Mouse (Mus musculus) gastrocnemius, postnatal 36 days (tissue): ENCODE results near the gene Tmco1. TPM values are rescaled to one million over a fixed set of nuclear protein-coding genes. Genes with fewer than 3 reads are reported as not detected.

Source experiments
- DNase-seq, 2 experiments: peaks; one replicate each; pipeline ENCODE4 v3.0.0; 2022
- intact Hi-C: fragments of 180-260 bp; cut with DNase I; formaldehyde crosslinking; loops from one replicate; pipeline ENCODE4 v1.15.1; 2025
- total RNA-seq, 2 experiments: library from RNA; stranded (reverse); gene quantifications; 2 replicates each; pipeline ENCODE4 v1.2.3; 2021

The Tmco1 gene
- total RNA-seq, 2 experiments from 2014 or later, result 28.7 to 34.9 TPM

DNA sequence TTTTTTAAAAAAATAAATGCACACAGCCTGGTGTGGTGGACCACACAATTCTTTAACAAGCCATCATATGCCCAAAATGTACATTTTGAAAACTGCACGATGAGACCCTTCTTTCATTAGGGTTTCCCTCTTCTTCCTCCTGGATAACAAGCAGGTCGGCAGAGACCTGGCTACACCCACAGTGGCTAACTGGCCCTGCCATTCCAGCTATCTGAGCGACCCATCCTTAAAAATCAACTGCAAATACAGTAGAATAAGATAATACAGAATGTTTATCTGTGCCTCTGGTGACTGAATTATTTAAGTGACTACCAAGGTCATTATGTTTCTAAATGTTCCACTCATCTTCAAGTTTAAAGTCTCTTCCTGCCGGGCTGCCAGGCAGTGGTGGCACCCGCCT lies 25.4 kb upstream of the Tmco1 start:
- no peak for DNase-seq
- intact Hi-C loops, result no loop called here

DNA sequence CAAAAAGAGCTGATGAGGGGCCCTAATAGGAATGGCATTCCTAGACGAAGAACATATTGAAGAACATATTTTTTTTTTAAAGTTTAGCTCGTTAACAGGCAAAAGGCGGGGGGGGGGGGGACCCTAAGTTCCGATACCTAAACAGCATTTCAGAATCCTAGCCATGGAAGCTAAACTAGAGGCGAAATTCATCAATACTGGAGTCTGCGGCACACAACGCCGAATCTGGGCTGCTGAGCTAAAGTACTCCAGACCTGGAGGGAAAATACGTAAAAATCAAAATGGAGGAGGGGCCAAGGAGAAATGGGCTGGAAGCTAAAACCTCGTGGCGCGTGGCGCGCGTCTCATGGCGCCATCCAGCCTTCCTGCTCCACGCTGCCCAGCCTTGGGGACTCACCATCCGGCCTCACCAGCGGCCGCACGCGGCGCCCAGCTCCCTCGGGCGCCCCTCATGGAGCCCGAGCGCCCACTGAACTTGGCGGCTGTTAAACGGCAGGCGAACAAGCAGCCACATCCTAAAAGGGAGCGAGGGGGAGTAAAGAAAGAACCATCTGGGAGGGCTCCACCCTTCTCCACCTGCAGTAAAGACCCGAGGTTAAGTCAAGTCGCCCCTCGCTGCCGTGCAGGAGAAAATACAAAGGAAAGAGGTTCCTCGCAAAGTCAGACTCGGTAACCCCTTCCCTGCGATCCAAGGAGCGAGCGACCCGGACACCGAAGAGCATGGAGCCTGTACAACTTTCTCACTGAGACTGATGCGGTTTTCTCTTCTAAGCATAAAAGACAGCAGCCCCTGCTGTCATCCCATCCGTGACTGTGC lies 24.5 kb upstream of the Tmco1 start:
- intact Hi-C loops, result no loop called here
- no peak for DNase-seq

DNA sequence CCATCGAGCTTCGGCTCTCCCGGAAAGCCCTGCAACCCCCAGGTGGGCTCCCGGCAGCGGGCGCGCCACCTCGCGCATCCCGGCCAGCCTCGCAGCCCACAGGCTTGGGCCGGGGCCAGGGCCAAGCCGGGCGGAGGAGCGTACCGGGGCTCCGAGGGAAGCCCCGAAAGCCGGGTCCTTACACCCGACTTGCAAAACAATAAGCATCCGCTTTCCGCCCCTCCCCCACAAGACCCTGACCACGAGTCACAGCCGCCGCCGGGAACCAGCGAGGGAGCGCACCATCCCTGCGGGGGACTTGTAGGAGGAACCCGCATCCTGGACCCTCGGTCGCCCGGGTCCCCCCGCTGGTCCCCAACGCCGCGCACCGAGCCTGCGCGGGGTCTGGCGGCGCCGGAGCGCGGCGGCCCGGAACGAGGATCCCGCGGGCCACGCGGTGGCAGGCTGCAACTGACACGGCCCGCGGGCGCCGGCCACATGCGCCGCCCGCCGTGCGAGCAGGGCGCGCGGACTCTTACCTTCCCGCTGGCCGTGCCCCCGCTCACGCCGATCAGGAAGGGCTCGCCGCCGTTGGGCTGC lies 23.8 kb upstream of the Tmco1 start:
- peak in 1 of 2 experiments; percentile 31 for DNase-seq
- intact Hi-C loops, result no loop called here

DNA sequence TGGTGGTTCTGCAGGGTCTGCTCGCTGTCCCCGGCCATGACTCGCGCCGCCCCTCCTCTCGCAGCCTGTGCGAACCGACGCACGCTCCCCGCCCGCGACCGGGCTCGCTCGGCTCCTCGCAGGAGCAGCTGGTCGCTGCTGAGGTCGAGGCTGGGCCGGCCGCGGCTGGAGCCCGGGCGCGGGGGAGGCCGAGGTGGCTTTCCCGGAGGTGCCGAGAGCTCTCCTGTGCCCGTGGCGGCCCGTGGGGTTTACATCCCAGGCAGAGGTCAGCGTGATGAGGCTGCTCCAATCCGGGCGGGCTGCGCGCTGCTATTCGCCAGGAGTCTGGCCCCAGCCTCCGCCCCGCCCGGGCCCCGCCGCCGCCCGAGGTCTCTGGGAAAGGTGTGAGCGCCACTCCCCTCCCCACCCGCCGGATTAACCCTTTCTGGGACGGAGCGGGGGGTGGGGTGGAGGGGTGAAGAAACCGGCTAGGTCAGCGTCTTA lies 23.3 kb upstream of the Tmco1 start:
- peak; percentile 69 to 79 for DNase-seq
- intact Hi-C loops, result loop anchor here (1.0 kb wide), 1 partner anchor 23 kb away; the partner anchor contains the start of gene Tmco1

DNA sequence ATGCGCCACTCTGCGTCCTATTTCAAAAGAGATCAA lies 23.0 kb upstream of the Tmco1 start, which contains the start of gene Uck2:
Gene Uck2 (minus strand): TSS at position 1 of the 36 bp plus-strand sequence.
- intact Hi-C loops, result loop anchor here (1.0 kb wide), 1 partner anchor 23 kb away; the partner anchor contains the start of gene Tmco1
- DNase-seq, result no peak

DNA sequence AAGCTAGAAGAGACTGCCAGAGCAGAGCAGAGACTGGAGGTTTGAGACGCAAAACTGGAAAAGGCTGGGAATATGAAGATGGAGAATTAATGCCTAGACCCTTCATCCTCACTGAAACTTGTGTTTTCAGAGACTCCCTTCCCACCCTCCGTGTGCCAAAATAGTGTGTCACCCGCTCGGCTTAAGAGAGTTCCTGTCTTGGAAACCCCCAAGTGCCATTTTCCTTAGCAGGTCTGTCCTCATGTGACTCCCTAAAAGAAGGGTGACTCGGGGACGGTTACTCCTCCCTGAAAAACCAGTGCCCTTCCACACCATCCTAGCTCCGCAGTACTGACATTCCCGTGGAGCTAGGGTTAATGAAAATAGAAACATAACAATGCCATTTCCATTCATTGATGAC lies 22.8 kb upstream of the Tmco1 start:
- intact Hi-C loops, result loop anchor here (1.0 kb wide), 1 partner anchor 23 kb away; the partner anchor contains the start of gene Tmco1

DNA sequence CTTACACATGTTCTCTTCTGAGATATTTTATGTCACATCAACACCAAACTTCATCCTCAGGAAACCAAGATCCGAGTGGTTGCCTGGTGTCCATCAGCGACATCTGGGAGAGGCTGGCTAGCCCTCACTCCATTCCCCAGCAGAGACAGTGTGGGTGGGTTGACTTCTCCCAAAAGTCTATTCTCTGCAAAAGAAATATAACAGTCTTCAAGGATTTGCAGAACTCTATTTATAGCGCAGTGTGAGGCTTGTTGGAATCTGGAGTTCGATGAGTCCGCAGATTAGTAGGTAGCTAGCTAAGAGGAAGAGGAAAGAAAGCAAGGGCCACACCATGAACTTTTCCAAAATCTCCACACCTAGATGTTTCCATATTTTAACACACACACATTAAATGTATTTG lies 21.0 kb upstream of the Tmco1 start:
- intact Hi-C loops, result no loop called here
- DNase-seq, result no peak

More for the DNA sequence above, 22.8 kb upstream of the Tmco1 start:
- DNase-seq, result no peak

DNA sequence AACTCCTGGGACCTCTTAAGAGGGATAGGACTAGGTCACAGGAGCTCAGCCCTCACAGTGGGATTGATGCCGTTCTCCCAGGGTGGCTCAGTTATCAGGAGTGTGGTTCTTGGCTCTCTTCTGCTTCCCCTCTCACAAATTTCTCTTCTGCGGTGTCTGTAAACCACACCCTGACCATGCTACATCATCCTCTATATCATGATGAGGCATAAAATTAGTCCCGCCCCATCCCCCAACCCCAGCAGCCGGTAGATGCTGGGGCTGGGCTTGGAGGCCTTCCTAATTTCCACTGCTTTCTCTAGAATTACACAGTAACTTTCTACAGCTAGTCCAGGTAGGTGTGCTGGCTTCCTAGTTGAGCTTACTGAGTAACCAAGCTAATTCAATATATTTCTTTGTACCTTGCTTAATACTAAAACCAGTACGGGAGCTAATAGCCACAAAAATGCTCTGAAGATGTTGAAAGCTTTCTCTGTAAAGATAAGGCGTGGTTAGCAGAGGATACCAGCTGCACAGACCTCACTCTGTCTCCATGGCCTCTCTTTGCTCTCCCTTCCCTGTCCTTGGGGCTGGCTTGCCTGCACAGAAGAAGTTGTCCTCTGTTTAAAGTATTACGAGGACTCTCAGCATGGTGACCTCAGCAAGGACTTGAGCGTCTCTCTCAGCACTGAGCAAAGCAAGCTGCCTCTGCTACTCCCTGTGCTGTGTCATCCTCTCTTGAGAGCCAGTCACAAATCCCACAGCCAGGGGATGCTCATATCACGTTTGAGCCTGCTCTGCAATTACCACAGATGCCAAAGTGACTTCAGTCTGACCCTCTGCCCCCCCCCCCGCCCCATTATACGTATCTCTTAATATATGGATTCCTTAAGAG lies 19.3 kb upstream of the Tmco1 start:
- no peak for DNase-seq
- intact Hi-C loops, result no loop called here

DNA sequence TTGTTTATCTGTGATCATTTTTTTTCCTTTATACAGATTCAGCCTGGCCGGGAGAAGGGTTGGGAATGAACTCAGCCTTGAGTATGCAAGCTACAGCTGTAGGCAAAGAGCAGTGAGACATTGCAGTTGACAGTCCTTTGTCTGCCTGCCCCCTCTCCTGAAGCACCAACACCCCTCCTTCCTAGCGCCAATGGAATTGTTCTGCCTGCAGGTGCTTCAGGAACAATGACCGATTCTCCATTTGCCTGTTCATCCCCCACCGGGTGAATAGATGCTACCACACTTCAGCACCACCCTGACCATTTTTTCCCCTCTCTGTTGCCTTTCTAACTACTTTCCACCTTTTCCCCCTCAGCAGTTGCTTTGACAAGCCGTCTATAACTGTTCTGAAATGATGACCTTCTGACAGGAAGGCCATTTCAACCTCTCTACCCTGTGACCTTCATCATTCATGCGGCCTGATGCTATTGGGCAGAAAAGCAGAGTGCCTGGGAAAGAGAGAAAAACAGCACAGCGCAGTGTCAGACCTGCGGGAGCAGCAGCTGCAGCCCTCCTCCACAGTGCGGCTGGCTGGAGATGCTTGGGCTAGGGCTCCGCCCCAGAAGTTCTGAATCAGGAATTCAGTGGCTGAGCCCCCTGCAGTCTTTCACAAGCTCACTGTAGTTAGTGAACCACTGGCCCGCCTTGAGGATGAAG lies 18.5 kb upstream of the Tmco1 start:
- intact Hi-C loops, result no loop called here
- DNase-seq, result no peak

DNA sequence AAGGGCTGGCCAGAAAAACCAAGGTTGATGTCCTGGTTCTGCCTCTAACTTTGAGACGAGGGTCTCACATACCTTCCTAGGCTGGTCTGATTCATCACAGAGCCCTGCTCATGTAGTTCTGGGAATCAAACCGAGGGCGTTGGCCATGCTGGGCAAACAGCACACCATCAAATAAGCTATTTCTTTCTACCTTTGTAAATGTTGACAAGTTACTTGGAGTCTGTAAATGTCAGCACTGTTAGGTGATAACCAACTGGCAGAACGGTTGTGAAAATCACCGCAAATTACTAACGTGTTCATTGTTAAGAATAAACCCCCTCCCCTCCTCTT lies 17.9 kb upstream of the Tmco1 start:
- intact Hi-C loops, result no loop called here
- no peak for DNase-seq

DNA sequence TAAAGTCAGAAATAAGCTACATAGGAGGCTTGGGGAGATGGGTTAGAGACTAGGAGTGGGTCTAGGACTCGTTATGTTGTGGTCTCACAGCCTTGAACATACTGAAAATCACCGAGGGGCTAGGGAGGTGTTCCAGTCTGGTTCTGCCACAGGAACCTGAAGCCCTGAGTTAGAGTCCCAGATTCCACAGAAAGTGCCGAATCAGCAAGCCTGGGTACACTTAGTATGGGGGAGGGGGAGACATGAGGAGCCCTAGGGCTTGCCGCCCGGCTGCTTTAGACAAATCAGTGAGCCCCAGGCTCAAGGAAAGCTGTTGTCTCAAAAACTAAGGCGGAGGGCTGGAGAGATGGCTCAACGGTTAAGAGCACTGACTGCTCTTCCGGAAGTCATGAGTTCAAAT lies 16.6 kb upstream of the Tmco1 start:
- DNase-seq, result no peak
- intact Hi-C loops, result no loop called here

DNA sequence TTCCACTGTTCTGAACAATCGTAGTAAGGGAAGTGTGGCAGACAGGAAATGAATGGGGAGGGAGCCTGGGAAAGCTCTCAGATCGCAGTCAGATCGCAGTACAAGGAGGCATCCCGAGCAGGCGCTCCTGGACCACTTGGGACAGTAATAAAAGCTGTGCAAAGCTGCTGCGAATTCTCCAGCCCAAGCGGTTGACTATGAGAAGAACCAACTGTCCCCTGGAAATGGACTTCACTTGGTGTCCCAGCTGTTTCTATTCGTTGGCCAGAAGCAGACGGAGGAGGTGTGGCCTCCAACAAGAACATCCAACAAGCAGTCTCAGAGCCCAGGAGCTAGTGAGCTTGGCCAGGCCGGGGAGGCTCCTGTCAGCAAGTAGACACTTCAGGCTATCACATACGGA lies 15.7 kb upstream of the Tmco1 start:
- intact Hi-C loops, result no loop called here
- DNase-seq, result peak in 1 of 2 experiments; percentile 27

DNA sequence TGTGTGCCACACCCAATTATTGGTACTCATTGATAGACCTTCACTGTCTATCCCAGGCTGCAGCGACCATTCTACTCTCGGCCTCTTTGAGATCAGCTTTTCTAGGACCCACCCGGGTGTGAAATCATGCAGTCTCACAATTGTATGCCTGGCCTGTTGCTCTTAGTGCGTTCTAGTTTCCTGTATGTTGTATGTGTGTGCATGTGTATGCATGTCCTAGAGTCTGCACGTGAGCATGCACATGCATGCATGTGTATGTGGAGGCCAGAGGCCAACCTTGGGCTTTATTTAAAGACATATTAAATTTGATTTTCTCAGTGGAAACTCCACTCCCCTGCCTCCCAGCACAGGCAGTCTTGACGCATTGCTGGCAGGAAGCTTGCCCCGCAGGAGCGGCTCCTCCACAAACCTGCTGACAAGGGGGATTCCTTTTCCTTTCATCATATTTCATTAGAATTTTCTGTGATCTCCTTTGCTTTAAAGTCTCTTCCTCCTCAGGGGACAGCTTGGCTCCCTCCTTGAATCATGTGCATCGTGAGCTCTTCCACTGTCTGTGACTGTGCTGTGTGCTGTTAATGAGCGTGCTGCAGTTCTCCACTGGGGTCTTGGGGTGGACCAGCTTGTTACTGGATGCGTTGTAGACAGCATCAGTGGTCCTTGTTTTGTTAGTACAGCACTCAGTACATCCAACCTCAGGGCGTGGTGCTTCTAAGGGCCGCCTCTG lies 12.3 kb upstream of the Tmco1 start:
- no peak for DNase-seq
- intact Hi-C loops, result no loop called here

DNA sequence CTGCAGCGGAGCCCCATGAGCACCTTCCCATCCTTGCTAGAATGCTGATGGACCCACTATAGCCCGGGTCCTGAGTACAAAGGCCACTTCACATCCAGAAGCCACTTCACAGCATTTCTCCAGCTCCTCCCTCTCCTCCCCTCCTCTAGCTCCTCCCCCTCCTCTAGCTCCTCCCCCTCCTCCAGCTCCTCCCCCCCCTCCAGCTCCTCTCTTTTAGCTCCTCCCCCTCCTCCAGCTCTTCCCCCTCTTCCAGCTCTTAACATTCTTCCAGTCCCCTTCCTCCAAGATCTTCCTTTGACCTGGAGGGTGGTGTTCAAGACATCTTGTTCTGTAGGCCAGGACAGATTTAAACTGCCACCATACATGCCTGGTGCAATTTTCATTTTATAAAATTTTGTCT lies 8.1 kb upstream of the Tmco1 start:
- intact Hi-C loops, result no loop called here
- DNase-seq, result no peak

DNA sequence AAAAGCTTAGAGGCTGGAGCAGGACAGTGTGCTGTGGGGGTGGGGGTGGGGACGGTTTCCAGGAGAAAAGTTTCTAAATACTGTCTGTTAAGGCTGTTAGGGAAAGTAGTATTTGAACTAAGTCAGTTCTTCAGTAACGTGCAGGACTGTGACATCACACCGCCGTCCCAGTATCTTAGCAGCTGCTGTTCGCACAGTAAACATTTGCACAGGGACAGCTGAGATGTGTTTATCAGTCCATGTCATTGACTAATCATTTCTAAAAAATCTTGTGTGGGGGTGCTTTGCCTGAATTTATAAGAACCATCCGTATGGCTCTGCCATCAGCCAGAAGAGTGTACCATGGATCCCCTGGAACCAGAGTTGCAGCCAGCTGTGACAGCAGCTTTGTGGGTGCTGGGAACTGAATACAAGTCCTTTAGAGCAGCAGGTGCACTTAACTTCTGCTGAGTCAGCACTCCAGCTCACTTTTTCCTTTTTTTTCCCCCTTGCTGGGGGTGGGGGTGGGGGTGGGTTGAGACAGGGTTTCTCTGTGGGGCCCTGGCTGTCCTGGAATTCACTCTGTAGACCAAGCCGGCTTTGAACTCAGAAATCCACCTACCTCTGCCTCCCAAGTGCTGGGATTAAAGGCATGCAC lies 2.6 kb upstream of the Tmco1 start:
- intact Hi-C loops, result no loop called here
- no peak for DNase-seq

DNA sequence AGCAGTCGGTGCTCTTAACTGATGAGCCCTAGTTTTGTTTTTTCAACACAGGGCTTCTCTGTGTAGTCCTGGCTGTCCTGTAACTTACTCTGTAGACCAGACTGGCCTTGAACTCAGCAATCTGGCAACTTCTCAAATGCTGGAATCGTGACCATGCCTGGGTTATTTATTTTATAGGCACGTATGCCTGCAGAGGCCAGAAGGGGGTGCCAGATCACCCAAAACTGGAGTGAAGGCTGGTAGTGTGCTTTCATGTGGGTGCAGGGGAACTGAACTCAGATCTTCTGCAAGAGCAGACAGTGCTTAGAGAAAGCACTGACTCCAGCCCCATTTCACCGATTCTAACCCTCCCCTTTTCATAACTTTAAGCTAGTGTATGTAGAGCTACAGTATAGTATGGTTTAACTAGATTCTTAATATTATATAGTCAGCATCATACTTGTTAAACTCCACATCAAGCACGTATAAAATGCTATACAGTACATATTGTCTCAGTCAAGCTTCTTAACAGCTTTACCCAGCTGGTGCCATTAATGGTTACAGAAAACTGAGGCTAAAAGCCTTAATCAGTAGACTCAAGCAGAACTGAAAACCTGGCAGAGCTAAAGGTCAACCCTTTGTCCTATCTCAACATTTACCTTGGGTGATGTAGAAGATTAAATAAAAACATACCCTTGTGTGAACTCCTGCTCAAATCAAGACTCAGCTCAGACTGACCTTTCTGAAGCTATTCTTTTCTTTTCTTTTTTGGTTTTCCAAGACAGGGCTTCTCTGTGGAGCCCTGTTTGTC lies 1.5 kb upstream of the Tmco1 start:
- intact Hi-C loops, result no loop called here

DNA sequence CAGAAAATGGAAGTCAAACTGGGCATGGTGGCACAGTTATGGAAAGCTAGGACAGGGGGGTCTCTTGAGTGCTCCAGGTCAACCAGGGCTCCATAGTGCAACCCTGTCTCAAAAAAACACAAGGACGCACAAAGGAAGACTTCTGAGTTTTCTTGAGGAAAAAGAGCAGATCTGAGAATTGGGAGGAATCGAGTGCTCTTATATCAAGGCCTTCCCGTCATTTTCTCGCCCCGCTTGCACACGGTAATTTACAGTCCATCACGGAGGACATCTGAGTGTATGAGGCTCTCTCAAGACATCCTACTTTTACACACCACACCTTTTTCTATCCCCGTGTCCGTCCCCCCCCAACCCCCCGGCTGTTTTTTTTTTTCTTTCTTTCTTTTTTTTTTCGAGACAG lies 504 bp upstream of the Tmco1 start:
- no peak for DNase-seq
- intact Hi-C loops, result loop anchor here (1.0 kb wide), 1 partner anchor 22 kb away; the partner anchor contains the start of gene Uck2

More for the DNA sequence above, 1.5 kb upstream of the Tmco1 start:
- DNase-seq, result peak in 1 of 2 experiments; percentile 11

DNA sequence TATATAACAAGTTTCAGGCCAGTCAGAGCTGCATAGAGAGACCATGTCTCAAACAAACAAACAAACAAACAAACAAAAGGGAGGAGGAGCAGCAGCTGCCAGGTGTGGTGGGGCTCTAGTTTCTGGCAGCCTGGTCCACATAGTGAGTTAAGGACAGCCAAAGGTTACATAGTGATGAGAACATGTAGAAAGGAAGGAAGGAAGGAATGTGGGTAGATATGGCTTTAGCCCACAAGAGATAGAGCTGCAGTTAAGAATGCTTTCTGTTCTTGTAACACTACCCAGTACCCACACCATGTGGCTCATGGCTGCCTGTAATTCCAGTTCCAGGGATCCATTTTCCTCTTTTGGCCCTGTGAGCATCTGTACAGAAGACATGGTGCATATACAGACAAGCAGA lies 4.2 kb downstream of the Tmco1 start:
- intact Hi-C loops, result no loop called here
- no peak for DNase-seq

DNA sequence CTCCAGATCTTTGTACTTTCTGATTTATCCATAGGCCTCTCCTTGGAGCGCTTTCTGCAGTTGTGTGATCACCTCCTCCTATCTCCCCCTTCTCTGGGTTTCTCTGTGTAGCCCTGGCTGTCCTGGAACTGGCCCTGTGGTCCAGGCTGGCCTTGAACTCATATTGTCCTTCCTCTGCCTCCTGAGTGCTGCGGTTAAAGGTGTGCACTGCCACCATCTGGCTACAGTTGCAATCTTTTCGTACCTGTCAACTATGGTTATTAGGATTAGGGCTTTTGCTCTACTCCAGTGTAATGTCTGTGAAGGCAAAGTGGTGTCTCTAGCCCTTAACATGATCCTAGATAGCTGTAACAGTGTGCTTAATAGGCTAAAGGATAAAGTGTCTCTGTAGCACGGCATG lies 5.0 kb downstream of the Tmco1 start:
- DNase-seq, result no peak
- intact Hi-C loops, result no loop called here
